Mouse (Mus musculus) heart, embryonic 12.5 days (tissue): ENCODE results near the gene Aire. TPM values are rescaled to one million over a fixed set of nuclear protein-coding genes. Genes with fewer than 3 reads are reported as not detected.

ENCODE experiments used
- polyA plus RNA-seq: library from polyadenylated mRNA; unstranded; fragments of >200 nt; fragmentation: Nextera tagmentation; extraction: Ambion mirVana; gene quantifications from 2 replicates; pipeline ENCODE4 v1.2.1, GENCODE M21; 2016

Aire gene
- polyA plus RNA-seq, 1 experiment from 2014 or later, result not detected

Other genes starting within 250 kb of the Aire start
- not detected in 2 replicates for gene Gm9639, start 248.5 kb downstream of the Aire start, polyA plus RNA-seq
- gene Gm19668, start 244.5 kb downstream of the Aire start, polyA plus RNA-seq, result not detected in 2 replicates
- gene Gm9507, start 231.8 kb downstream of the Aire start, polyA plus RNA-seq, result not detected in 2 replicates
- not detected in 2 replicates for gene Gm2696, start 228.9 kb downstream of the Aire start, polyA plus RNA-seq
- gene Krtap10-4, start 216.5 kb downstream of the Aire start, polyA plus RNA-seq, result not detected in 2 replicates
- not detected in 2 replicates for gene Krtap10-10, start 207.7 kb downstream of the Aire start, polyA plus RNA-seq
- gene Gm36176, start 196.8 kb downstream of the Aire start, polyA plus RNA-seq, result not detected in 2 replicates
- gene Gm10318, start 190.8 kb downstream of the Aire start, polyA plus RNA-seq, result not detected in 2 replicates
- not detected in 2 replicates for gene Gm3285, start 181.6 kb downstream of the Aire start, polyA plus RNA-seq
- gene Lrrc3, start 141.1 kb downstream of the Aire start, polyA plus RNA-seq, result 1.9 and 2.1 TPM in 2 replicates
- 0.19 and 0.32 TPM in 2 replicates for gene Trpm2, start 73.0 kb downstream of the Aire start, polyA plus RNA-seq
- gene 1810043G02Rik, start 65.1 kb downstream of the Aire start, polyA plus RNA-seq, result 14.8 and 15.6 TPM in 2 replicates
- 220 and 226 TPM in 2 replicates for gene Pfkl, start 33.5 kb downstream of the Aire start, polyA plus RNA-seq
- gene Dnmt3l, start 1.7 kb downstream of the Aire start, polyA plus RNA-seq, result not detected in 2 replicates
- gene Icosl, start 25.7 kb upstream of the Aire start, polyA plus RNA-seq, result 1.5 and 1.6 TPM in 2 replicates
- 38.0 and 38.7 TPM in 2 replicates for gene D10Jhu81e, start 126.2 kb upstream of the Aire start, polyA plus RNA-seq
- 14.1 and 14.2 TPM in 2 replicates for gene Pwp2, start 141.5 kb upstream of the Aire start, polyA plus RNA-seq
- 14.5 and 16.1 TPM in 2 replicates for gene Trappc10, start 201.0 kb upstream of the Aire start, polyA plus RNA-seq